Mouse (Mus musculus) neutrophil, adult 65 days (primary cell): Measurements from ENCODE around the gene Mt3. TPM values are rescaled to one million over a fixed set of nuclear protein-coding genes. Genes with fewer than 3 reads are reported as not detected.

ENCODE experiments used
- total RNA-seq: library from RNA; stranded (reverse); gene quantifications from 2 replicates; pipeline ENCODE4 v1.2.4, GENCODE M21; 2023

The Mt3 gene
- not detected in 2 replicates for total RNA-seq

GRCm38 (mm10) chr8:94152513-94153300 lies at the start of gene Mt3:
Mt3 (plus strand) TSS chr8:94152607.

DNA sequence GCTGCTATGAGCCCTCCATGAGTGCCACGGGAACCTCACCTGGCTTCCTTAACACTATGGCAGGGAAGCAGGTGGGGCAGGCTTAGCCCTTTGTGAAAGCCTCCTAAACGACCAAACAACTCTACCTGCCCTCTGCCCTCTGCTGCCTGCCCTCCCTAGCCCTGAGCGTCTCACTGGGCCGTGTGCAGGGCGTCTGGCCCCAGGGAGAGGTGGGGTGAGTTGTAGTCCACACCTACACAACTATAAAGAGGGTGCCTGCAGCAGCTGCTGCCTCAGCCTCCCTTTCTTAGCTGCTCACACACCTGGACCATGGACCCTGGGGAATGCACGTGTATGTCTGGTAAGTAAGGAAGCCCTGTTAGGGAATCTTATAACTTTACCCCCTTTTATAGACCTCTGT lies 15.5 kb upstream of the Mt3 start, which contains the start of gene Mt4:
Gene Mt4 (plus strand): TSS at position 265 of the 400 bp plus-strand sequence.

DNA sequence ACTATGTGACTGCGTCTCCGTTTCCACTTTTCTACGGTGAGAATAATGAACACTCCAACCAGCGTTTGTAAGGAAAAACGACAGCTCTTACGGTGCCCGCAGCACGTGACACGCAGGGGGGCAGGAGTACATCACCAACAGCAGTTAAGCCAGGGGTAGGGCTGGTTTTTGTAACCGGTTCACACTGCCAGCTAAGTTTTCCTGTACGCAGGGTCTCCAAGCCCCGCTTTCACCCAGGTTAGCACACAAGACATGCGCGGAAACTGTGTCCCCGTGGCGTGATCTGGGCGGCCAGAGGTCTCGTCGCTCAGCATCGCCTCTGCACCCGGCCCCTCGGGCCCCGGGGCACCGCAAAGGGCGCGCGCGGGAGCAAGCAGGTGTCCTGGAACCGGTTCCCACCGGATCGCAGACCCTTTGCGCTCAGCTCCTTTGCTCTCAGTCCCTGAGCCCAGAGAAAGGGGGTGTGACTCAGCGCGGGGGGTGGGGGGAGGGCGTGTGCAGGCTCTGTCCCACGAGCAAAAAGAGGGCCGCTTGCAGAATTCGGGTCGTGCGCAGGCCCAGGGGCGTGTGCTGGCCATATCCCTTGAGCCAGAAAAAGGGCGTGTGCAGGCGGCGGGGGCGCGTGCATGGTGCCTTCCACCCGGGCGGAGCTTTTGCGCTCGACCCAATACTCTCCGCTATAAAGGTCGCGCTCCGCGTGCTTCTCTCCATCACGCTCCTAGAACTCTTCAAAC lies 19.8 kb downstream of the Mt3 start, which contains the start of gene Mt2:
Gene Mt2 (plus strand): TSS at position 590 of the 734 bp plus-strand sequence.

GRCm38 (mm10) chr8:94178857-94179712 lies 26.7 kb downstream of the Mt3 start, which contains the start of gene Mt1:
Mt1 (plus strand) TSS chr8:94179082.

Other genes starting within 250 kb of the Mt3 start
- gene Amfr, start 139.8 kb upstream of the Mt3 start, total RNA-seq, result 109 and 133 TPM in 2 replicates
- 26.4 and 36.3 TPM in 2 replicates for gene Nudt21, start 115.6 kb upstream of the Mt3 start, total RNA-seq
- 6.3 and 8.1 TPM in 2 replicates for gene Ogfod1, start 115.4 kb upstream of the Mt3 start, total RNA-seq
- gene Bbs2, start 53.7 kb upstream of the Mt3 start, total RNA-seq, result 1.3 and 3.7 TPM in 2 replicates
- gene Mt4, start 15.4 kb upstream of the Mt3 start, total RNA-seq, result not detected in 2 replicates
- 2.6 and 3.3 TPM in 2 replicates for gene Mt2, start 20.1 kb downstream of the Mt3 start, total RNA-seq
- gene Mt1, start 26.5 kb downstream of the Mt3 start, total RNA-seq, result 38.1 and 47.4 TPM in 2 replicates
- 13.7 and 17.6 TPM in 2 replicates for gene Nup93, start 62.0 kb downstream of the Mt3 start, total RNA-seq
- gene Slc12a3, start 176.6 kb downstream of the Mt3 start, total RNA-seq, result 2.1 and 2.7 TPM in 2 replicates
- gene Herpud1, start 233.8 kb downstream of the Mt3 start, total RNA-seq, result 200 and 227 TPM in 2 replicates